Mouse (Mus musculus) liver, embryonic 14.5 days (tissue): ENCODE results near the gene Krt26. TPM values are rescaled to one million over a fixed set of nuclear protein-coding genes. Genes with fewer than 3 reads are reported as not detected.

Experiments used
- ATAC-seq: fragments of 200-750 bp; cut with Nextera tagmentation; 2 replicates; pipeline ENCODE4 v1.8.0; 2017; ENCODE audit warnings: moderate number of reproducible peaks, mild to moderate bottlenecking, moderate library complexity; ENCODE audit not compliant: insufficient read depth
- DNase-seq, 3 experiments: peaks; one replicate each; pipeline ENCODE4 v3.0.0-alpha.2; 2012 to 2013; ENCODE audit warnings: low read depth in 3 of 3, low spot score in 3 of 3
- H3K27ac ChIP-seq: fragments of 300-500 bp; sonication (generic); 2 replicates; pipeline ENCODE4 v1.5.1; 2014; ENCODE audit warnings: moderate library complexity, mild to moderate bottlenecking, control low read depth, inconsistent platforms
- H3K27me3 ChIP-seq: fragments of 300-500 bp; sonication (generic); 2 replicates; pipeline ENCODE4 v1.6.1; 2014; ENCODE audit warnings: mild to moderate bottlenecking, low read length, moderate library complexity; ENCODE audit not compliant: control insufficient read depth, insufficient read depth
- H3K36me3 ChIP-seq: fragments of 300-500 bp; sonication (generic); replicated peaks from 2 replicates; pipeline ENCODE4 v1.6.1; 2014; ENCODE audit warnings: low read depth; ENCODE audit not compliant: control insufficient read depth, insufficient read depth
- H3K4me1 ChIP-seq, 2 experiments: fragments of 200-500 bp in 1 of 2; fragments of 300-500 bp in 1 of 2; sonication (generic) in 1 of 2; replicated peaks; 2 replicates each; pipeline ENCODE4 v1.6.1; 2012 to 2014; ENCODE audit warnings: antibody characterized with exemption in 1 of 2, inconsistent platforms in 1 of 2, low read length in 1 of 2; ENCODE audit not compliant: control insufficient read depth in 2 of 2, insufficient read depth in 2 of 2
- H3K4me2 ChIP-seq: fragments of 300-500 bp; sonication (generic); 2 replicates; pipeline ENCODE4 v1.6.1; 2014; ENCODE audit warnings: low read depth, mild to moderate bottlenecking, control low read depth, moderate library complexity
- H3K4me3 ChIP-seq, 2 experiments: fragments of 200-500 bp in 1 of 2; fragments of 300-500 bp in 1 of 2; sonication (generic) in 1 of 2; 2 replicates each; pipeline ENCODE4 v1.5.1; 2012 to 2014; ENCODE audit warnings: low read depth in 2 of 2, low read length in 2 of 2, mild to moderate bottlenecking in 2 of 2, control low read depth in 1 of 2, inconsistent platforms in 1 of 2, moderate library complexity in 1 of 2; ENCODE audit not compliant: insufficient read depth in 1 of 2
- H3K9ac ChIP-seq: fragments of 300-500 bp; sonication (generic); replicated peaks from 2 replicates; pipeline ENCODE4 v1.6.1; 2014; ENCODE audit warnings: mild to moderate bottlenecking, control low read depth, moderate library complexity
- H3K9me3 ChIP-seq: fragments of 300-500 bp; sonication (generic); 2 replicates; pipeline ENCODE4 v1.6.1; 2016; ENCODE audit warnings: low read length, mixed read lengths; ENCODE audit not compliant: control insufficient read depth
- CTCF ChIP-seq: IDR thresholded peaks from 2 replicates; pipeline ENCODE4 v1.5.1; 2016; ENCODE audit warnings: antibody characterized with exemption, low read depth, control low read depth
- EP300 ChIP-seq: IDR thresholded peaks from 2 replicates; pipeline ENCODE4 v1.6.1; 2016; ENCODE audit warnings: antibody characterized with exemption, low read depth
- WGBS: fragments of 180-500 bp; shearing (Covaris S2); extraction: QIAGEN DNeasy Blood & Tissue Kit; methylation state at CpG from one replicate; pipeline ENCODE4 v1.1.7; 2014; ENCODE audit not compliant: insufficient replicate concordance; 5-methylcytosine and 5-hydroxymethylcytosine counted together
- polyA plus RNA-seq, 2 experiments: library from polyadenylated mRNA; depleted of rRNA in 1 of 2; stranded (reverse) in 1 of 2; unstranded in 1 of 2; fragments of >200 nt; fragmentation: Nextera tagmentation in 1 of 2; extraction: Ambion mirVana in 1 of 2; gene quantifications; 2 replicates each; pipeline versions ENCODE4 v1.2.1 to v1.2.3; 2012 to 2014

Gene Krt26
- polyA plus RNA-seq, 2 experiments = not detected

DNA sequence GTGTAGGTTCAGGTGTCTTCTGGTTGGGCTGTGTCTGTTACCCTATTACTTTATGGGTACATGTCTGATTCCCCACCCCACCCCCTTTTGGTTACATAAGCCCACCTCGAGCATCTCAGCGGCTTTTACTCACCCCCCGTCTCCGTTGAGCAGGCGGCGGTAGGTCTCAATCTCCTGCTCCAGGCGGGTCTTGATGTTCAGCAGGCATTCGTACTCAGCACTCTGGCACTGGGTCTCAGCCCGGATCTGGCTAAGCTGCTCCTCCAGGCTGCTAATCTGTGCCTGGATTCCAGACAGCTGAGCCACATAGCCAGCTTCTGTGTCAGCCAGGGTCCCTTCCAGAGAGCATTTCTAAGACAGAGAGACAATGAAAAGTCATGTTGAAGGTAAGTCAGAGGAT lies 56.6 kb downstream of the Krt26 start:
- WGBS = 60% methylated on average over 9 of the region's 9 CpGs
- H3K36me3 ChIP-seq = no peaks in the 10 kb centered on the region
- H3K27ac ChIP-seq = no peak overlapping the region
- H3K4me1 ChIP-seq = peaks cover 0 to 2% of the 10 kb centered on the region in 2 experiments; a peak in 1 of 4 replicates
- no peaks in the 10 kb centered on the region for H3K9me3 ChIP-seq
- no peak overlapping the region for H3K4me2 ChIP-seq
- DNase-seq (no peak), ATAC-seq (no peak)
- no peak overlapping the region for H3K9ac ChIP-seq
- TF ChIP-seq CTCF (no peak), EP300 (no peak)
- no peak overlapping the region for H3K4me3 ChIP-seq
- H3K27me3 ChIP-seq = no peaks in the 10 kb centered on the region

DNA sequence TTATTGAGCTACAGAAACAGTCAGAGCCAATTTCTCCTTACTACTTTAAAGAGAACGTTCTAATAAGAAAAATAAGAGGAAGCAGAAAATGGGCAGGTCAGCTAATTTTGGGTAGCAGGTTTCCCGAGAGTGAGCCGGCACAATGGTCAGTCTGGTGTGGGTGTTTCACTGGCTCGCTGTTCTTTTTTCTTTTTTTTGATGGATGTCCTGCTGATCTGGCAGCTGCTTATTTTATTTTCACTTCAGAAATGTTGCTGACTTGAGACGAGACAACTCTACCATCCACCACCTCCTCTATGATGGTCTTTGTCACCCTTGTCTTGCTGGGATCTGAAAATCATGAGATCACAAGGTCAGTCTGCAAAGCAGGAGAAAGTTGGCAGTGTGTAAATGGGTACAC lies 57.8 kb downstream of the Krt26 start:
- Histone ChIP-seq H3K27me3 (no peaks in the 10 kb centered on the region), H3K9ac (no peak overlapping the region), H3K4me1 (peaks cover 0 to 3% of the 10 kb centered on the region in 2 experiments; a peak in 2 of 4 replicates), H3K9me3 (no peaks in the 10 kb centered on the region), H3K36me3 (no peaks in the 10 kb centered on the region), H3K4me2 (no peak overlapping the region), H3K4me3 (no peak overlapping the region), H3K27ac (no peak overlapping the region)
- TF ChIP-seq EP300 (no peak), CTCF (no peak)
- ATAC-seq = no peak
- DNase-seq = no peak
- 39% methylated on average over 5 of the region's 5 CpGs for WGBS

Other genes with a start within 250 kb of the Krt26 start
- gene Tns4, start 248.7 kb downstream of the Krt26 start, polyA plus RNA-seq (2012; rRNA removed) = 0.36 and 0.42 TPM in 2 replicates
- gene Tns4, start 248.7 kb downstream of the Krt26 start, polyA plus RNA-seq (2014; fragmentation: Nextera tagmentation; extraction: Ambion mirVana) = 0.09 and 0.33 TPM in 2 replicates
- gene Ccr7, start 182.9 kb downstream of the Krt26 start, polyA plus RNA-seq (2012; rRNA removed) = 0.11 TPM in 2 replicates
- gene Ccr7, start 182.9 kb downstream of the Krt26 start, polyA plus RNA-seq (2014; fragmentation: Nextera tagmentation; extraction: Ambion mirVana) = 0.15 and 0.29 TPM in 2 replicates
- 21.3 and 60.1 TPM in 2 replicates for gene Smarce1, start 106.9 kb downstream of the Krt26 start, polyA plus RNA-seq (2012; rRNA removed)
- 53.5 and 58.8 TPM in 2 replicates for gene Smarce1, start 106.9 kb downstream of the Krt26 start, polyA plus RNA-seq (2014; fragmentation: Nextera tagmentation; extraction: Ambion mirVana)
- gene Krt222, start 93.9 kb downstream of the Krt26 start, polyA plus RNA-seq (2012; rRNA removed) = 0.01 and 0.04 TPM in 2 replicates
- 0.13 and 0.34 TPM in 2 replicates for gene Krt222, start 93.9 kb downstream of the Krt26 start, polyA plus RNA-seq (2014; fragmentation: Nextera tagmentation; extraction: Ambion mirVana)
- not detected in 2 replicates for gene Krt24, start 52.7 kb downstream of the Krt26 start, polyA plus RNA-seq (2012; rRNA removed)
- gene Krt24, start 52.7 kb downstream of the Krt26 start, polyA plus RNA-seq (2014; fragmentation: Nextera tagmentation; extraction: Ambion mirVana) = not detected in 2 replicates
- not detected in 2 replicates for gene Krt25, start 15.0 kb downstream of the Krt26 start, polyA plus RNA-seq (2012; rRNA removed)
- not detected in 2 replicates for gene Krt25, start 15.0 kb downstream of the Krt26 start, polyA plus RNA-seq (2014; fragmentation: Nextera tagmentation; extraction: Ambion mirVana)
- not detected in 2 replicates for gene Krt27, start 13.1 kb upstream of the Krt26 start, polyA plus RNA-seq (2012; rRNA removed)
- gene Krt27, start 13.1 kb upstream of the Krt26 start, polyA plus RNA-seq (2014; fragmentation: Nextera tagmentation; extraction: Ambion mirVana) = not detected in 2 replicates
- 0.02 TPM in 1 of 2 replicates, not detected in the other for gene Krt28, start 36.9 kb upstream of the Krt26 start, polyA plus RNA-seq (2012; rRNA removed)
- not detected in 2 replicates for gene Krt28, start 36.9 kb upstream of the Krt26 start, polyA plus RNA-seq (2014; fragmentation: Nextera tagmentation; extraction: Ambion mirVana)
- 1.3 and 1.6 TPM in 2 replicates for gene Krt10, start 51.4 kb upstream of the Krt26 start, polyA plus RNA-seq (2012; rRNA removed)
- 3.2 and 5.1 TPM in 2 replicates for gene Krt10, start 51.4 kb upstream of the Krt26 start, polyA plus RNA-seq (2014; fragmentation: Nextera tagmentation; extraction: Ambion mirVana)
- not detected in 2 replicates for gene Krt12, start 84.3 kb upstream of the Krt26 start, polyA plus RNA-seq (2012; rRNA removed)
- gene Krt12, start 84.3 kb upstream of the Krt26 start, polyA plus RNA-seq (2014; fragmentation: Nextera tagmentation; extraction: Ambion mirVana) = not detected in 2 replicates
- gene Krt20, start 100.2 kb upstream of the Krt26 start, polyA plus RNA-seq (2012; rRNA removed) = 8.5 and 15.2 TPM in 2 replicates
- 20.0 and 21.6 TPM in 2 replicates for gene Krt20, start 100.2 kb upstream of the Krt26 start, polyA plus RNA-seq (2014; fragmentation: Nextera tagmentation; extraction: Ambion mirVana)
- gene Krt23, start 155.2 kb upstream of the Krt26 start, polyA plus RNA-seq (2012; rRNA removed) = 0.24 and 0.32 TPM in 2 replicates
- 0.24 and 1.00 TPM in 2 replicates for gene Krt23, start 155.2 kb upstream of the Krt26 start, polyA plus RNA-seq (2014; fragmentation: Nextera tagmentation; extraction: Ambion mirVana)
- gene Krt39, start 183.4 kb upstream of the Krt26 start, polyA plus RNA-seq (2012; rRNA removed) = not detected in 2 replicates
- gene Krt39, start 183.4 kb upstream of the Krt26 start, polyA plus RNA-seq (2014; fragmentation: Nextera tagmentation; extraction: Ambion mirVana) = not detected in 2 replicates
- not detected in 2 replicates for gene Krt40, start 205.2 kb upstream of the Krt26 start, polyA plus RNA-seq (2012; rRNA removed)
- gene Krt40, start 205.2 kb upstream of the Krt26 start, polyA plus RNA-seq (2014; fragmentation: Nextera tagmentation; extraction: Ambion mirVana) = not detected in 2 replicates
- gene Krtap3-3, start 212.9 kb upstream of the Krt26 start, polyA plus RNA-seq (2012; rRNA removed) = not detected in 2 replicates
- gene Krtap3-3, start 212.9 kb upstream of the Krt26 start, polyA plus RNA-seq (2014; fragmentation: Nextera tagmentation; extraction: Ambion mirVana) = not detected in 2 replicates
- not detected in 2 replicates for gene Krtap3-2, start 218.9 kb upstream of the Krt26 start, polyA plus RNA-seq (2012; rRNA removed)
- gene Krtap3-2, start 218.9 kb upstream of the Krt26 start, polyA plus RNA-seq (2014; fragmentation: Nextera tagmentation; extraction: Ambion mirVana) = not detected in 2 replicates
- not detected in 2 replicates for gene Gm11939, start 221.5 kb upstream of the Krt26 start, polyA plus RNA-seq (2012; rRNA removed)
- gene Gm11939, start 221.5 kb upstream of the Krt26 start, polyA plus RNA-seq (2014; fragmentation: Nextera tagmentation; extraction: Ambion mirVana) = not detected in 2 replicates
- gene Krtap3-1, start 228.7 kb upstream of the Krt26 start, polyA plus RNA-seq (2012; rRNA removed) = not detected in 2 replicates
- gene Krtap3-1, start 228.7 kb upstream of the Krt26 start, polyA plus RNA-seq (2014; fragmentation: Nextera tagmentation; extraction: Ambion mirVana) = not detected in 2 replicates
- not detected in 2 replicates for gene Krtap1-5, start 243.1 kb upstream of the Krt26 start, polyA plus RNA-seq (2012; rRNA removed)
- not detected in 2 replicates for gene Krtap1-5, start 243.1 kb upstream of the Krt26 start, polyA plus RNA-seq (2014; fragmentation: Nextera tagmentation; extraction: Ambion mirVana)
- gene Krtap1-4, start 245.7 kb upstream of the Krt26 start, polyA plus RNA-seq (2012; rRNA removed) = not detected in 2 replicates
- gene Krtap1-4, start 245.7 kb upstream of the Krt26 start, polyA plus RNA-seq (2014; fragmentation: Nextera tagmentation; extraction: Ambion mirVana) = not detected in 2 replicates